Mouse (Mus musculus) heart, adult 2 months (tissue): ENCODE measurements at regions not wholly inside any gene's neighbourhood (a gene's known extent, or its start where the extent isn't known, plus 50 kb on each side); places are given as distances from the start of the nearest gene placed in this dataset.

Experiments used
- CTCF ChIP-seq: fragments of 200-600 bp; IDR thresholded peaks from 2 replicates; pipeline ENCODE4 v1.8.1; 2022; ENCODE audit warnings: antibody characterized with exemption, mild to moderate bottlenecking, moderate library complexity
- POLR2A ChIP-seq: fragments of 200-500 bp; IDR thresholded peaks from 2 replicates; pipeline ENCODE4 v1.6.1; 2011; ENCODE audit warnings: mild to moderate bottlenecking, low read depth, low read length, control low read depth; ENCODE audit not compliant: insufficient read depth

DNA sequence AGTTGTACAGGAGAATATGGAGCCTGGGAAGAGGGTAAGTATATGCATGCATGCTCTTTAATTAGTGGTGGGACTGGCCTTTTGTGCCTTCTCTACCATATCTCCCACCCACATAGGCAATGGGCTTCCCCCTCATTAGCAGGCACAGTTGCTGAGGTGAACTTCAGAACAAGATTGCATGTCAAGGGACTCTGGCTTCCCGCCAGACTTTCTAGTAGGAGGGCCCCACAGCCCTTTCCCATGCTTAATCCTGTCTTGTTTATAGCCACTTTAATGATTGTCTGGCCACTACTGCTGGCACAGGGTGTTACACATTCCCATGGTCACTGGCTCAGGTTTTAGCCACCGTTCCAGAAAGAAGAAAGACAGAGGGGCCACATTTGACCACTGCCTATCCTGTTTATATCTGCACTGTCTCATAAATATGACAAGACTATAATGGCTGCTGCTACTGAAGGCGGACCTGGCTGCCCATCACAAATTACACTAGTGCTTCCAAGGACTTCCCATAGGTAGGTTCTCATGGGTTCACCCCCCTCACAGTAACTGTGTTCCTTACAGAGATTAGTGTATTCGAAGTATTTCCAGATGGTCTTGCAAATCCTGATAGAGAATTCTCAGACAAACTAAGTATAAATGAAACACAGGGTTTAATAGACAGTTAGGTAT, 362.6 kb downstream of the Fat4 start:
- TF ChIP-seq CTCF (no peak), POLR2A (no peak)
